Mouse (Mus musculus): ENCODE measurements around the gene Hmgcl.

The Hmgcl gene

GRCm38 (mm10) chr4:135946278-135946658 is at the start of gene Hmgcl:
Gene Hmgcl (plus strand): TSS chr4:135946448.
- peak; percentile 93 for DNase-seq

GRCm38 (mm10) chr4:135898380-135899049 is 47.7 kb upstream of the Hmgcl start:
- DNase-seq = no peak

- no peak for DNase-seq
These were observed 47.2 kb upstream of the Hmgcl start for GRCm38 (mm10) chr4:135899050-135899448.

GRCm38 (mm10) chr4:135900008-135900407 is 46.2 kb upstream of the Hmgcl start:
- DNase-seq = no peak

GRCm38 (mm10) chr4:135902606-135903242 is 43.5 kb upstream of the Hmgcl start:
- no peak for DNase-seq

- DNase-seq = no peak
These were observed 41.4 kb upstream of the Hmgcl start for GRCm38 (mm10) chr4:135904810-135905209.

- DNase-seq = no peak
These were observed 39.6 kb upstream of the Hmgcl start for GRCm38 (mm10) chr4:135906633-135907032.

GRCm38 (mm10) chr4:135909326-135910066 is 36.8 kb upstream of the Hmgcl start:
- DNase-seq = no peak

GRCm38 (mm10) chr4:135911531-135911930 is 34.7 kb upstream of the Hmgcl start:
- no peak for DNase-seq

GRCm38 (mm10) chr4:135912164-135912563 is 34.1 kb upstream of the Hmgcl start:
- DNase-seq = no peak

- no peak for DNase-seq
These were observed 33.4 kb upstream of the Hmgcl start for GRCm38 (mm10) chr4:135912835-135913234.

GRCm38 (mm10) chr4:135913433-135913832 is 32.8 kb upstream of the Hmgcl start:
- DNase-seq = no peak

GRCm38 (mm10) chr4:135918635-135919279 is 27.5 kb upstream of the Hmgcl start:
- DNase-seq = no peak

- DNase-seq = no peak
These were observed 27.0 kb upstream of the Hmgcl start for GRCm38 (mm10) chr4:135919280-135919639.

GRCm38 (mm10) chr4:135920304-135921241 is 25.7 kb upstream of the Hmgcl start, which contains the start of gene Fuca1:
Gene Fuca1 (plus strand): TSS chr4:135920735.
- DNase-seq = peak; percentile 93

GRCm38 (mm10) chr4:135921257-135922120 is 24.8 kb upstream of the Hmgcl start:
- no peak for DNase-seq

GRCm38 (mm10) chr4:135922190-135922589 is 24.1 kb upstream of the Hmgcl start:
- no peak for DNase-seq

- no peak for DNase-seq
These were observed 21.8 kb upstream of the Hmgcl start for GRCm38 (mm10) chr4:135924418-135924817.

GRCm38 (mm10) chr4:135925341-135925740 is 20.9 kb upstream of the Hmgcl start:
- no peak for DNase-seq

GRCm38 (mm10) chr4:135926195-135926808 is 19.9 kb upstream of the Hmgcl start:
- DNase-seq = no peak

GRCm38 (mm10) chr4:135926861-135927260 is 19.4 kb upstream of the Hmgcl start:
- no peak for DNase-seq

Measured in cerebellum, adult 9-11 months (tissue).